Mouse (Mus musculus) gastrocnemius, adult 8-10 months (tissue): Measurements from ENCODE around the gene Fthl17c. TPM values are rescaled to one million over a fixed set of nuclear protein-coding genes. Genes with fewer than 3 reads are reported as not detected.
"Not testable (repeated sequence)": the region's sequence is repeated elsewhere in the genome, so short reads cannot be mapped to it uniquely, and the experiment has no call there.

ENCODE experiments used
- DNase-seq, 2 experiments: peaks; one replicate each; pipeline ENCODE4 v3.0.0; 2022; ENCODE audit warnings: low spot score in 2 of 2
- total RNA-seq, 4 experiments: library from RNA; stranded (reverse); gene quantifications; 2 replicates each; pipeline ENCODE4 v1.2.4; 2022

The Fthl17c gene
- not detected for total RNA-seq

GRCm38 (mm10) chrX:8976459-8976858 lies at the start of gene Fthl17c:
Gene Fthl17c, minus strand, starts transcription at chrX:8976559.
- DNase-seq = not testable (repeated sequence)

- DNase-seq = no peak
Observed at GRCm38 (mm10) chrX:9019481-9019880, 43.1 kb upstream of the Fthl17c start.

GRCm38 (mm10) chrX:9016079-9016478 lies 39.7 kb upstream of the Fthl17c start:
- no peak for DNase-seq

- not testable (repeated sequence) for DNase-seq
Observed at GRCm38 (mm10) chrX:8986655-8987054, 10.3 kb upstream of the Fthl17c start, which contains the start of gene Fthl17d. Gene Fthl17d, minus strand, starts transcription at chrX:8986755.

- not testable (repeated sequence) for DNase-seq
Observed at GRCm38 (mm10) chrX:8964618-8965017, 11.7 kb downstream of the Fthl17c start.

- DNase-seq = not testable (repeated sequence)
Observed at GRCm38 (mm10) chrX:8962875-8963274, 13.5 kb downstream of the Fthl17c start, which contains the start of gene Fthl17b. Gene Fthl17b, minus strand, starts transcription at chrX:8962975.

GRCm38 (mm10) chrX:8948130-8948805 lies 28.1 kb downstream of the Fthl17c start:
- peak; percentile 24 to 40 for DNase-seq

- DNase-seq = no peak
Observed at GRCm38 (mm10) chrX:8944041-8944440, 32.3 kb downstream of the Fthl17c start.

GRCm38 (mm10) chrX:8927308-8927707 lies 49.1 kb downstream of the Fthl17c start:
- DNase-seq = no peak

Other genes with a start within 250 kb of the Fthl17c start
- gene Ssx9, start 228.1 kb downstream of the Fthl17c start, total RNA-seq = not detected
- gene Ssxb5, start 172.9 kb downstream of the Fthl17c start, total RNA-seq = not detected
- not detected for gene Gm6592, start 132.6 kb downstream of the Fthl17c start, total RNA-seq
- not detected for gene Gm5751, start 102.3 kb downstream of the Fthl17c start, total RNA-seq
- gene B630019K06Rik, start 84.2 kb downstream of the Fthl17c start, total RNA-seq = under 1 TPM in 3 of 4 experiments, not detected in 1; 0.21 to 0.45 (median 0.34) TPM
- gene Fthl17b, start 13.6 kb downstream of the Fthl17c start, total RNA-seq = not detected
- not detected for gene Fthl17d, start 10.2 kb upstream of the Fthl17c start, total RNA-seq
- not detected for gene Fthl17e, start 56.9 kb upstream of the Fthl17c start, total RNA-seq
- not detected for gene Fthl17f, start 86.5 kb upstream of the Fthl17c start, total RNA-seq
- not detected for gene 4930402K13Rik, start 128.0 kb upstream of the Fthl17c start, total RNA-seq
- gene Lancl3, start 223.3 kb upstream of the Fthl17c start, total RNA-seq = under 1 TPM; 0.08 to 0.51 (median 0.17) TPM